Mouse (Mus musculus): ENCODE data around the gene Gm28051. TPM values are rescaled to one million over a fixed set of nuclear protein-coding genes. Genes with fewer than 3 reads are reported as not detected.
A peak's percentile ranks its signal among the peaks of the same experiment; 100 is the strongest.

Gene Gm28051
- polyA plus RNA-seq, 1 experiment from 2014 or later = not detected

GRCm38 (mm10) chr12:102677089-102677488 lies 80.5 kb downstream of the Gm28051 start:
- Histone ChIP-seq H3K9ac (no peak overlapping the region), H3K4me1 (0 out of 2 replicates have a peak, but pooled peaks cover 2% of the 10 kb centered on the region), H3K9me3 (no peaks in the 10 kb centered on the region), H3K4me2 (replicated peaks) (no peak overlapping the region), H3K27ac (no peak overlapping the region), H3K36me3 (no peaks in the 10 kb centered on the region), H3K4me3 (no peak overlapping the region), H3K27me3 (no peaks in the 10 kb centered on the region)
- no peak for ATAC-seq (ENCODE audit: insufficient number of reproducible peaks, insufficient read depth, low FRiP score, low TSS enrichment)
- 81% methylated on average over 3 of the region's 3 CpGs for WGBS

- no peaks in the 10 kb centered on the region for H3K9me3 ChIP-seq
- no peak overlapping the region for H3K4me3 ChIP-seq
- H3K9ac ChIP-seq = no peak overlapping the region
- H3K4me2 ChIP-seq (replicated peaks) = no peak overlapping the region
- WGBS = 76% methylated on average over 10 of the region's 10 CpGs
- no peak overlapping the region for H3K27ac ChIP-seq
- H3K27me3 ChIP-seq = no peaks in the 10 kb centered on the region
- peaks cover 8% of the 10 kb centered on the region; the same call in 1 of the 2 replicates for H3K4me1 ChIP-seq
- ATAC-seq (ENCODE audit: insufficient number of reproducible peaks, insufficient read depth, low FRiP score, low TSS enrichment) = no peak
- H3K36me3 ChIP-seq = no peaks in the 10 kb centered on the region
These were observed 83.0 kb downstream of the Gm28051 start for GRCm38 (mm10) chr12:102674556-102674955.

- 92% methylated on average over 13 of the region's 13 CpGs for WGBS
- ATAC-seq (ENCODE audit: insufficient number of reproducible peaks, insufficient read depth, low FRiP score, low TSS enrichment) = no peak
- H3K9ac ChIP-seq = no peak overlapping the region
- H3K9me3 ChIP-seq = no peaks in the 10 kb centered on the region
- no peaks in the 10 kb centered on the region for H3K36me3 ChIP-seq
- H3K4me3 ChIP-seq = no peak overlapping the region
- peaks cover 8% of the 10 kb centered on the region; the same call in 1 of the 2 replicates for H3K4me1 ChIP-seq
- no peaks in the 10 kb centered on the region for H3K27me3 ChIP-seq
- H3K4me2 ChIP-seq (replicated peaks) = no peak overlapping the region
- H3K27ac ChIP-seq = no peak overlapping the region
These were observed 83.4 kb downstream of the Gm28051 start for GRCm38 (mm10) chr12:102674123-102674522.

GRCm38 (mm10) chr12:102672857-102673839 lies 84.4 kb downstream of the Gm28051 start:
- Histone ChIP-seq H3K4me1 (peaks cover 8% of the 10 kb centered on the region; the same call in 1 of the 2 replicates), H3K27me3 (no peaks in the 10 kb centered on the region), H3K36me3 (no peaks in the 10 kb centered on the region), H3K27ac (no peak overlapping the region), H3K4me3 (no peak overlapping the region), H3K9me3 (no peaks in the 10 kb centered on the region), H3K9ac (no peak overlapping the region), H3K4me2 (replicated peaks) (no peak overlapping the region)
- 84% methylated on average over 20 of the region's 20 CpGs for WGBS
- no peak for ATAC-seq (ENCODE audit: insufficient number of reproducible peaks, insufficient read depth, low FRiP score, low TSS enrichment)

GRCm38 (mm10) chr12:102672176-102672575 lies 85.4 kb downstream of the Gm28051 start:
- Histone ChIP-seq H3K27me3 (no peaks in the 10 kb centered on the region), H3K4me2 (replicated peaks) (no peak overlapping the region), H3K36me3 (no peaks in the 10 kb centered on the region), H3K4me3 (no peak overlapping the region), H3K9ac (no peak overlapping the region), H3K4me1 (peaks cover 8% of the 10 kb centered on the region; the same call in 1 of the 2 replicates), H3K27ac (no peak overlapping the region), H3K9me3 (no peaks in the 10 kb centered on the region)
- 67% methylated on average over 8 of the region's 8 CpGs for WGBS
- ATAC-seq (ENCODE audit: insufficient number of reproducible peaks, insufficient read depth, low FRiP score, low TSS enrichment) = no peak

- no peak overlapping the region for H3K4me3 ChIP-seq
- H3K4me1 ChIP-seq = peaks cover 8% of the 10 kb centered on the region; the same call in 1 of the 2 replicates
- no peak overlapping the region for H3K9ac ChIP-seq
- no peak overlapping the region for H3K27ac ChIP-seq
- no peak overlapping the region for H3K4me2 ChIP-seq (replicated peaks)
- no peaks in the 10 kb centered on the region for H3K36me3 ChIP-seq
- H3K9me3 ChIP-seq = no peaks in the 10 kb centered on the region
- 57% methylated on average over 8 of the region's 8 CpGs for WGBS
- H3K27me3 ChIP-seq = no peaks in the 10 kb centered on the region
- no peak for ATAC-seq (ENCODE audit: insufficient number of reproducible peaks, insufficient read depth, low FRiP score, low TSS enrichment)
These were observed 86.7 kb downstream of the Gm28051 start for GRCm38 (mm10) chr12:102670848-102671247.

MicroRNA genes within 50 kb of the gene (microRNA counts, 519-probe panel; counts per million panel counts)
- microRNA mmu-miR-1936 = 460 counts per million, percentile 65 among the panel's probes with 10 or more counts

Small RNA genes lying within 50 kb of the gene (microRNA-seq; reads per million reads assigned to microRNA genes)
- not detected for gene Mir1936

Other genes with a start within 250 kb of the Gm28051 start
- gene Chga, start 202.8 kb downstream of the Gm28051 start, polyA plus RNA-seq (2016; fragmentation: Nextera tagmentation; extraction: Ambion mirVana) = 10.1 and 12.2 TPM in 2 replicates
- gene Itpk1, start 52.8 kb downstream of the Gm28051 start, polyA plus RNA-seq (2016; fragmentation: Nextera tagmentation; extraction: Ambion mirVana) = 12.0 and 15.0 TPM in 2 replicates
- gene Moap1, start 14.1 kb downstream of the Gm28051 start, polyA plus RNA-seq (2016; fragmentation: Nextera tagmentation; extraction: Ambion mirVana) = 30.4 and 32.6 TPM in 2 replicates
- gene Tmem251, start 14.0 kb downstream of the Gm28051 start, polyA plus RNA-seq (2016; fragmentation: Nextera tagmentation; extraction: Ambion mirVana) = 10.4 and 11.0 TPM in 2 replicates
- gene Gon7, start within 50 bp of the Gm28051 start, polyA plus RNA-seq (2016; fragmentation: Nextera tagmentation; extraction: Ambion mirVana) = 35.3 and 42.2 TPM in 2 replicates
- gene Ubr7, start 202 bp upstream of the Gm28051 start, polyA plus RNA-seq (2016; fragmentation: Nextera tagmentation; extraction: Ambion mirVana) = 45.6 and 51.6 TPM in 2 replicates
- gene Gm20604, start 907 bp upstream of the Gm28051 start, polyA plus RNA-seq (2016; fragmentation: Nextera tagmentation; extraction: Ambion mirVana) = 31.8 and 32.0 TPM in 2 replicates
- gene Btbd7, start 120.7 kb upstream of the Gm28051 start, polyA plus RNA-seq (2016; fragmentation: Nextera tagmentation; extraction: Ambion mirVana) = 28.9 and 31.0 TPM in 2 replicates
- not detected in 2 replicates for gene Cox8c, start 141.6 kb upstream of the Gm28051 start, polyA plus RNA-seq (2016; fragmentation: Nextera tagmentation; extraction: Ambion mirVana)
- 0.36 and 0.84 TPM in 2 replicates for gene Unc79, start 191.1 kb upstream of the Gm28051 start, polyA plus RNA-seq (2016; fragmentation: Nextera tagmentation; extraction: Ambion mirVana)

Measured in embryonic facial prominence, embryonic 12.5 days (tissue).